Mouse (Mus musculus) right cerebral cortex, postnatal 10 days (tissue): ENCODE measurements at regions not wholly inside any gene's neighbourhood (a gene's known extent, or its start where the extent isn't known, plus 50 kb on each side); places are given as distances from the start of the nearest gene placed in this dataset.
"Not testable (repeated sequence)": the region's sequence is repeated elsewhere in the genome, so short reads cannot be mapped to it uniquely, and the experiment has no call there.

Source experiments
- DNase-seq, 2 experiments: peaks; one replicate each; pipeline ENCODE4 v3.0.0; 2021; ENCODE audit warnings: low spot score in 2 of 2

DNA sequence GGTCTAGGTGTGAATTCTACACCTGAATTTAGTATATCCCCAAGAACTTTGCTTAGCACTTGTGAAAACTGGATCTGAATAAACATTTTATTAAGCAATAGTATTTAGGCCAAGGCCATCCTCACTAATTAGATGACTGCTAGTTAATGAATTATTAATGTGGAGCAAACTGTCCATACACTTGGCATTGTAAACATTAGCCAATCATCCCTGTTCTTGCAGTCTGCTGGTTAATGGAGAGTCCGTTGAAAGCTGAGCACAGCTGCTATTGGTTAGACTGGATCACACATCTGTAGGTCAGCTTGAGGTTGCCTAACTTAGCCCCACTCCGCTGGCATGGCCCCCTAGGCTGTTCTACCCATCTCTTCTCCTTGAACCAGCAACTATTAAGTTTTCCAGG, 826.2 kb upstream of the 4930452B06Rik start:
- DNase-seq: no peak

DNA sequence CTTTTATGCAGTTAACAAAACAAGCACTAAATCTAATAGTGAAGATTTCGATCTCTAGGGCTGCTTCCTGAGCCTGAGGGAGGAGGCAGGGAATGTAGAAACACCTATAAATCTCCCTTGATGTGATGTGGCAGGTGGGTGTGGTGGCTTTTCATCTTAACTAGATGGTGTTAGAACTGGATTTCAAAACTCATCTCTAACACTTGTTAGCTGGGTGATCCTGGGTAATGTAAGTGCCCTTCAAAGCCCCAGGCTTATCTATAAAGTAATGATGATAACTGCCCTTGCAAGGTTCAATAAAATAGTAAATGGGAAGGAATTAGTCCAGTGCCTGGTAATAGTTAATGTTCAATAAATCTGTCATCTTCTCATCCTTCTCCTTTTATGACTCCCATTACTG, 822.5 kb upstream of the 4930452B06Rik start:
- no peak for DNase-seq

DNA sequence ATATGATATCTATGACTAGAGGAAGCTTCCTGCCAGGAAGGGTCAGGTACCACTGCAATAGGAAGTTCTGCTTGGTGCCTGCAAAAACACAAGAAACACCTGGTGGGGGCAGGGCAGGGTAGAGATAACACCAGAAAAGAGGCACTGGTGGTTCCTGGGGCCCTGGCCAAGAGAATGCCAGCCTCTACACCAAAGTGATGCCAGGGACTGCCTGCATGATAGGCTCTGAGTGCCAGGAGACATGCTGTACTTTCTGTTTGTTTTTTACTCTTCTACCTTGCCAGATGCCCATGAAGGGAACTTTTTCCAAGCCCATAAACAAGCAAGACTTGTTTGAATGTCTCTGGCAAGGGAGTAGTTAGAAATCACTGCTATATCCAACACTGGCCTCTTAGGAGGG, 812.9 kb upstream of the 4930452B06Rik start:
- DNase-seq: no peak

DNA sequence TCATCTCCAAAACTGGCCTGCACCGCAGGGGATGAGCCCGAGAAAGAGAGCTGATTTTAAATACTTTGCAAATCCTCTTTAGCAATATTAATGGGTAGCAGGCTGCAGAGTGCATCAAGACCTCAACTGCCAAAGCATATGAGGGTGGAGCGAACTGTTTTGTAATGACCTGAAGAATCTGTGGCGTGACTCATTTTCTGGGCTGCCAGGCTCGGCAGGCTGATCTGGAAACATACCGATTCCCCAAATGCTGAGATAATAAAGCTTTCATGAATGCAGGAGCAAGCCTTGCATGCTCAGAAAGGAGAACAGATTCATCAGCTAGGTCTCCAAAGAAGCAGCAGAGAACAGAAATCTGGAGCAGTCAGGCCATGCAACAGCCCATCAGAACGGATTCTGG, 809.1 kb upstream of the 4930452B06Rik start:
- no peak for DNase-seq

DNA sequence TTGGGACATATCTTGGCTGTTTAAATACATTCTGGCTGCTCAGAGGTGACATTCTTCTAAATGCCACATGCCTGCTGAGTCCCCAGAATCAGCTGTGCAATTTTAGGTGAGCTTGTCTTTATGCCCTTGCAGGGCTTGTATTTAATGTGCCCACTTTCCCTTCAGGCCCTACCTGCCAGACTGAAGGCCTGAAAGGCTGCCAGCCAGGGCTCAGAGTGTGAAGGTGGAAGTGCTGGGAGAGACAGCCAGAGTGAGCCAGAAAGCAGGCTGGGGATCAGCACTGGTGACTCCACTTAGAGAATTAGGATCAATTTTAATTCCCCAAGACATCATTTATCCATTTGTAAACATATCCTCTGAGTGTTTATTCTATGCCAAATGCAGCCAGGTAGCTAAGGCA, 803.6 kb upstream of the 4930452B06Rik start:
- no peak for DNase-seq

DNA sequence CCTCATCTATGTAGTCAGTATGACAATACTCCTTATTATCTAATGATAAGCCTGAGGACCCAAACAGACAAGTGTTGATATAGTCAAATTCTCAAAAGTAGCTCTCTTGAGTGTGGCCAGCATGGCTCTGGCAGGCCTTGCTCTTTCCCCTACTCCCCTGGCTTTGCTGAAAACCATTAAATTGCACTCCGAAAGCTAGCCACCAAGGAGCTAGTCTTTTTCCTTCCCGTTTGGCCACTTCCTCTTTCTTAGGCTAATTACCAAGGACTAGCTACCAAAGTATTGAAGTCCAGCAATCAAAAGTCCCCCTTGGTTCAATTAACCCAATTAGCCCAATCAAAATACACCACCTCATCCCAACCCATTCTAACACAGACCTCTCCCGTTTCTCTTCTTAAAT, 802.6 kb upstream of the 4930452B06Rik start:
- DNase-seq: no peak

DNA sequence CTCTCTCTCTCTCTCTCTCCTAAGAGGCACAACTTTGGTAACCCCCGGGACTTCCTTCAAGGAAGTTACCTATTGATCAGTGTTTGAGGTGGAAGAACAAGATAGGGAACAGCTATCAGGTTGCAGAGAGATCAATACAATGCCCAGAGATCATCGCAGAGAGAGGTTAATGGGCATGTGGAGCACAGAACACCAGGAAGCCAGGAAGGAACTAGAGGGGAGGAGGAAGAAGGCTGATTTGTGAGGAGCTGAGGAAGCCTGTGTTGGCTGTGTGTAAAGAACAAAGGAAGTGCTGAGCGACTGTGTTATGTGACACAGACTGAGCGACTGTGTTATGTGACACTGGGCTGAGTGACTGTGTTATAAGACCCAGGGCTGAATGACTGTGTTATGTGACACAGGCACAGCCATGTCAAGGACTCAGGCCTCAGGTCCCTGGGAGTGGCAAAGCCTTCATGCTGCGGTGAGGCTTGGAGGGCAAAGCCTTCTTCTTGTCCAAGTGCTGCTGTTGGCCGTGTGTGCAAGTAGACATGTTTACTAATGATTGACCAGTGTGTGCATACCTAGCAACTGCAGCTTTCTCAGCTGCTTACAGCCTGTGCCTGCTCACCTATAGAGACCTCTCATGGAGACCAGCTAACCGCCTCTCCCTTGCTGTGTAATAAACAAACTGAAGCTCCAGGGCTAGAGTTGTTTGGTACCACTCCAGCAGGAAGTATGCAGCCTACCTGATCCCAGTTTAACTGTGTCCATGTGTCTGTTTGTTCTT, 801.8 kb upstream of the 4930452B06Rik start:
- no peak for DNase-seq

DNA sequence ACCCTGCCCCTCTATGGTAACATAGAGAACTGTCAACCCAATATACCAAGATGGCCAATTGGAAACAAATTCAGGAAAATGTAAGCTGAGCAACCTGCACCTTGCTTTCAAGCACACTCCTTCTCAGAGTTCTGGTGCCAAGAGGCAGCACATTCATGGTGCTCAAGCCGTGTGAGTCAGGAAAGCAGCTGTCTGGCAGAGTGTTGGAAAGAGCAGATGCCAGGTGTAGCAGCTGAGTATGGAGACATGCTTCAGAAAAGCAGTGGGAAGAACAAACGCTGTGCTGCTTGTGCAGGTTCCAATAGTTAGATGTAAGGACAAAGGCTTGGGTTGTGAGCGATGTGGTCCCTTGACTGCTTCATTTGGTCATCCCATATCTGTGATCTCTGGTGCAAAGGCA, 794.0 kb upstream of the 4930452B06Rik start:
- peak; percentile 24 to 31 for DNase-seq

DNA sequence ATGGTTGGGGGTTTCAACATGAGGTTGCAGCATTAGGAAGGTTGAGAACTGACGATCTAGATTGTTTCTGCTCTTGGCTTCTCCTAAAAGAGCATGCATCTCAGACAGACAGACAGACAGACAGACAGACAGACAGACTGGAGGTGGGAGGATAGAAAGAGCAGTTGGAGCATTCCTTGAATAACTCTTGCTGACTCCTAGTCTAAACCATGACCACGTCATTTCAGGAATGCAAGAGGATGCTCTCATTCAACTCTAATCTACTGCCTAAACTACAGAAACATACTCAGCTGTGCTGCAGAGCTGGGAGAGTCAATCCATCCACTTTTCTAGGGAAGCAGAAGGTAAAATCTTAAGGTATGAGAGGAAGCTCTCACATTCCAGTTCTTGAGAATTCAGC, 792.8 kb upstream of the 4930452B06Rik start:
- DNase-seq: no peak

DNA sequence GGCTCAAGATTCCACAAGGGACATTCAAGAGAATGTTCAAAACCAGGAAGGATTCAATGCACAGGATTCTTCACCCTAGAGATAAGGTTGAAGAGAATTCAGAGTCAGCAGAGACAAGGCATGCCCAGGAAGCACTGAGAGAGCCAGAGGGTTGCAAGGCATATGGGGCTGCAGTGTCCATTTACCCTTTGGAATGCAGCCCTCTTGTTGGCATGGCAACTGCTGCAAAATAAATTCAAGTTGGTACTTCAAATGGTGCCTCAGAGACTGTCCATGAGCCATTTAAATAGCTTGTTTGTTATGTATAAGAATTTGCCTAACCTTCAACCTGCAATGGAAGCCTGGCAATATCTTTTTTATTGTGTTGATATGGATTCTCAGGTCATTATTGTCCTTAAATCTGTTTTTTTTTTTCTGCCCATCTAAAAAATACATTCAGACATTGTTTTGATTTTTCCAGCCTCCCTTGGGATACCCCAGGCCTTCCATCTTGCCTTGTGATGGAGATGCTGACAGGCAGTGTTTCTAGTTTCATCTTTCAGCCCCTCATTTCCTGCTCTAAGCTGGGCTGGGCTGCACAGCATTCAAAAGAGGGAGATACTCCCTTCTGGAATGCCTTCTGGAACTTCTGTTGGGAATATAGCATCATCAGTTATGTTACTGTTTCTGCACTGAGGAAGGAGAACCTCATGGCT, 791.9 kb upstream of the 4930452B06Rik start:
- DNase-seq: no peak

DNA sequence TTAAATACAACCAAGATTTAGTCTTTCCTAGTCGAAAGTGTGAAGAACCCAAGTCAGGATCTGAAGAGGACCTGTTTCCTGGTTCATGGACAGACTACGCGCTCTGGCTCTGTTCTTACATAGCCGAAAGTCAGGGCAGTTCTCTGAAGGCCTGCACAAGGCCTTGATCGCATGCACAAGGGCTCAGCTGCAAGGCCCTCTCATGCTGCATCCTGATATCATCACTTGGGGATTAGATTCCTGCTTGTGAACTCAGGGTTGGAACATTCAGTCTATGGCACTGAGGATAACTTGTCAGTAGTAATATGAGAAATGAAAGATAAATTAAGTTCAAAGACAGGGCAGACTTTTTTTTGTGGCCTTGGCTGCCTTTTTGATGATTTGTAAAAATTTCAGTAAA, 789.9 kb upstream of the 4930452B06Rik start:
- no peak for DNase-seq

DNA sequence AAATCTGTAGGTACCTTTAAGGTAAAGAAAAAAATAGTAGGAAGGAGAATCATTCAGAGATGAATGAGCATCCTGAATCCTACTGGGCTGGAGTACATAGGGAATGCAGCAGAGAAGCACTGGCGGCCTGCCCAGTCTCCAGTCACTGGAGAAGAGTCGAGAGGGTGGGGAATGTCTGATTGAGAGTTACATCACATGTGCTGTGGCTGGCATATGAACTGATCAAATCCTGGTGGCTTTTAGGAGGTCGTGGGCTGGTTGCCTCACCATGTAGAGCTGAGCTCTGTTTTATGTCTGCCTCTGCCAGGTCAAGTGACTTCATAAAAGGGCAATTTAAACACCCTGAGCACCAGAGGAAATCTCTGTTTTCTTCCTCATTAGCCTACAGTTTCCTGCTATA, 783.9 kb upstream of the 4930452B06Rik start:
- peak; percentile 49 to 62 for DNase-seq

DNA sequence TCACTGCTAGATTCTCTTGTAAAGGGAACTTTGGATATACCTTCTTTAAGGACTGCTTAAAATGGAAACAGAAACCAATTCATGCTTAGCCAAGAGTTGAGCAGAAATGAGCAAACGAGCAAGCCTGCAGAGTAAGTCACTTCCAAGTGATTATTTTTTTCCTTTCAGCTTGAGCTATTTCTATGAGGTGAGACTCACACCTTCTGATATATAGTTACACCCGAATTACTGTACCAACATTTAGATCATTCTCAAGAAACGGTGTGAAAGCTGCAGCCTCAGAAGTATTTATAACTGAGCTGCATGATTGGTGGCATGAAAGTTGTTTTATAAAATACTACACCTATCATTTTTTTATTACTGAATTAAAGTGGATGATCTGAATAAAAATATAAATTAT, 771.9 kb upstream of the 4930452B06Rik start:
- DNase-seq: no peak

DNA sequence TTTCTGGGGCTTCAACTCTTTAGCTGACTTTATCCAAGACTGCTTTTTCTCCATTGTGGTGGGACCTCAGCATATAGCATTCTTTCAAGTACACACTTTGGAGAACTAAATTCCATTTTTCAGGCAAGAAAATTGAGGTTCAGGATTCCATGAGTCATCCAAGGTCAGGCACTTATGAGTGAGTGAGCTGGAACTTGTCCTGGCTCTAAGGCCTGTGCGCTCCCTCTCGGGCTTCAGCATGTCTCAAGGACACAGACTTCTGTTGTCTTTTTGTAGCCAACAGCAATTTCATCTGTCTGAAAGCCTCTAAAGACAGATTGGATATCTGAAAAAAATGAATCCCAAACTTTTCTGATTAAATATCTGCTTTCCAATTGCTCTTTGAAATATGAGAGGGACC, 769.1 kb upstream of the 4930452B06Rik start:
- DNase-seq: no peak

DNA sequence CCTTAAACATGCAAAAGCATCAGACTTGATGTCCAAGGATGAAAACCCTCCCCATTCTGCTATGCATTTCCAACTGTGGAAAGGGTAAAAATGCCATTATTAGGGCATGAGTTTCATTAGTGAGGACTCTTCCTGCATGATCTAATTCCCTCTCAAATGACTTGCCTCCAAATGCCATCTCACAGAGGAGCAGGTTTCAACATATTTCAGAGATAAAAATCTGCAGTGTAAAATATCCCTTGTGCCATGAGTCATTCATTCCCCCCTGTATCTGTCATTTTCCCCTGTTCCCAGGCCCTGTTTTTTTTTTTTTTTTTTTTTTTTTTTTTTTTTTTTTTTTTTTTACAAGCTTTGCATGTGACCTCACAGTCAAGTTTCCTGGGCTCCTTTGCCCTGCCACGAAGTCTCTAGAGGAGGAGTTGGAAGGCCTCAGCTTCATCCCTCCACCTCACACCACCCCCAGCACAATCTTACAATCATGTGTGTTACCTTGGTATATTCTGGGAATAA, 767.1 kb upstream of the 4930452B06Rik start:
- no peak for DNase-seq

DNA sequence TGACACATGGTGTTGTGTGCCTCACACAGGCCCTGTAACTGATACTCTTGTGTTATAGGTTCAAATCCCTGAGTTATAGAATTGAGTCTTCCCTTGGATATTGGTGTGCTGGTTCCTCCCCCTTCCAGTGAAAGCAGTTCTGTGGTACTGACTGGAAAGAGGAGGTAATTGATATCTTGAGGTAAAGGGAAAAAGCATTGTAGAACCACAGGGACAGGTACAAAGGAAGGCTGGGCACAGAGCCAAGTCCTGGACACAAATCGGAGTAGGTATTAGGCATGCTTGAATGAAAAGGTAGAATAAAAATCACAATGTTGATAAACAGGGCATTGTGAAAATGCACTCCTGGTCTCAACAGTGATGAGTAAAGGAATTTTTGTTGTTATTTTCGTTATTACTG, 765.8 kb upstream of the 4930452B06Rik start:
- DNase-seq: no peak

DNA sequence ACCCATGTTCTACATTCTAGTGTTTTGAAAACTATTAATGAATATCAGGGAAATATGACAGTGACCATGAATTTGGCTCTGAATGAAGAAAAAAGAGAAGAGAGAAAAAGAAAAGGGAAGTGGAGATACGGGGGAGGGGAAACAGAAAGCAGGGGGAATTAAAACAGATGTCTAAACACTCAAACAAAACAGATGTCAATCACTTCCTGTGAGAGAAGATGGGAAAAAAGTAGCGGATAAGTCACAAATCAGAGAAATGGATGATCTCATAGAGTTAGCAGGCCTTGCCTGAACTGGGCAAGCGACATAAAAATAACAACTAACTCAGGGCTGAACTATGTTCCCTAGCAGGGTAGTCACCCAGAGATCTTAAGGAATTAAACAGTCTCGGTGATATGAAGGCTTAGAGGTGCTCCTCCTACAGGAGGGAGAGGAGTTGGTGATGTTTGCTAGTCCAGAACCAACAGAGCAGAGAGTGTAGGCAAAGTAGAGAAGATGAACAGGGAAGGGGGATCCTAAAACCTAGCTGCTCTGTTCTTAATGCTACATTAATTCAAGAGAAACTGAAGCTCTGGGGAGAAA, 745.9 kb upstream of the 4930452B06Rik start:
- DNase-seq: no peak

DNA sequence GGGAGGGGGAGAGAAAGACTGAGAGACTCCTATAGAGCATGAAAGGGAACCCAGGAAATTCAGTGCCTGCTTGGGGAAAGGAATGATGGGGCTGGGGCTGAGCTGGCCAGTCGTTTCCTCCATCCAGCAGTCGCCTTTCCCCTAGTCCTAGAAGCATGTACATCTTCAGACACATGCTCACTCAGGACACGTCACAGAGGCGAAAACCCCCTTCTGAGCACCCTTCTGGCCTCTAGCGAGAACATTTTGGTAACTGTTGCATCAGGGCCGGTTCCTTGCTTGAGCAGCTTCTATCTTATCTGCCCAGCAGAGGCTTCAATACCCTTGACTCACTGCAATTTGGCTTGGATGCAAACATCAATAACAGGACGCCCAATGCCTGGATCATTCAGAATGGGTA, 737.6 kb upstream of the 4930452B06Rik start:
- DNase-seq: no peak

DNA sequence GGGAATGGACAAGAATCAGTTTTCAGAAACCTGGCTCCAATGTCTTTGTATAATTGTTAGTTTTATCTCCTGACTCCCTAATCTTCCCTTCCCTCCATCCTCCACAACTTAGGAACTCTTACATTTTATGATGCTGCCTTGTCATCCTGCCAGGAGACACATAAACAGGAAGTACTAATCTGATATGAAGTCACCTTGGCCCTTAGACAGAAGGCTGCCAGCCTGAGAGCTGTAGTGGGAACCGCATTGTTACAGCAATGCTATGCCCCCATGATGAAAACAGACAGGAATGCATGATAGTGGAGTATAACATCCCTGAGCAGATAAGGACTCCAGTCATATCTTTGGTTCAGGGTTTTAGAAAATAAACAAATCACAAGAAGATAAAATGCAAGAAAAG, 734.8 kb upstream of the 4930452B06Rik start:
- DNase-seq: no peak

DNA sequence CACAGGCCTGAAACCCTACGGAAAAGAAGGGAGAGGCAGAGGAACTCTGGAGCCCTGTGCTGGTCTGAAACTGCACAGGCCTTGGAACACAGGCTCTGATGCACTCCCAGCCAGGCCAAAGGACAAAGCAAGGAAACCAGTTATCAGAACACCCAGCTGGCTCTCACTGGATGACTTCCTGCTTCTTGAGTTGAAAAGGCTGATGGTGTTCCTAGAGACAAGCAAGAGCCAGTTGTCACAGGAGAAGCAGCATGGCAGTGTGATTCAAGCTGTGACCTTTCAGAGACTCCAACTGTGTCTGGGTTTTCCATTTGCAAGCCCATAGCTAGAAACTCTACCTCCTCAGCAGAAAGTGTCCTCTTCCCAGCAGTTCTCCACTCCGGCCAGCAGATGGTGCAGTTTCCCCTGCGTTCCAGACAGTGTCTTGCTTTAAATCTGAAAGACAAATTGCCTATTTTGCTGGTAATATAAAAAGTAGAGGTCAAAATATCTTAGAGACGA, 727.3 kb upstream of the 4930452B06Rik start:
- peak; percentile 86 to 91 for DNase-seq

DNA sequence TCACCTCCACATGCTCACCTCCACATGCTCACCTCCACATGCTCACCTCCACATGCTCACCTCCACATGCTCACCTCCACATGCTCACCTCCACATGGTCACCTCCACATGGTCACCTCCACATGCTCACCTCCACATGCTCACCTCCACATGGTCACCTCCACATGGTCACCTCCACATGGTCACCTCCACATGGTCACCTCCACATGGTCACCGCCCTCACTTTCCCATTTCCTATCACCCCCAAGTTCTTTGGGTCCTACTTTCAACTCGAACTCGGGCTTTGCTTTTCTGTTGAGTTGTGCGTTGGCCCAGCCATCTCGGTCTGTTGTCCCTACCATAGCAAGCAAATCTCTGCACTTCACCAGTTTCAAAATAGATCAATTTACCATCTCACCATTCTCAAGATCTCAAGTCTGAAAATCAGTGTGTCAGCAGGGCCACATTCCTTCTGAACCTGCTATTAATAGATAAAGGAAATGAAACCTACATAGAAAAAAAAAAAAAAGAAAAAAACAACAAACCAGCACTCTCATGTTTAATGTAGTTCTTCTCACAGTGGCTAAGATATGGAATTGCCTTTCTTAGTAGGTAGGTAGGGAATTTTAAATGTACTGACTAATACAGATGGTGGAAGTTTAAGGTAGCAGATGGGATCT, 724.0 kb upstream of the 4930452B06Rik start:
- not testable (repeated sequence) for DNase-seq

DNA sequence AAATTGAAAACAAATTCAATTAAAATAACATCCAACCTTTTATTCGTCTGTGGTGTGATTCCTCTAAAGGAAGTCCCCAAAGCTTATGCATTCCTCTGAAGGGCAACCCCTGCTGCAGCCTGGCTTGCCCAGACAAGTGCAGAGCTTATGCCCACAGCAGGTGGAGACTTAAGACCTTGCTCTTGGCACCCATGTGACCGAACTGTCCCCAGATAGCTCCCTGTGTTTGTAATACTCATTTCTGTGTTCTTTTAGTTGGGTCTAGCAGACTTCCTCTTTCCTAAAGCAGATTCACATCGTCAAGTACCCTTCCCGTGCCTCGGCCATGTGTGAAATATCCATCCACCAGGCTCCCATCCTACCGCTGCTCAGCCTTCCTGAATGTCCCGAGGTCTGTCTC, 723.1 kb upstream of the 4930452B06Rik start:
- no peak for DNase-seq
